Mouse (Mus musculus) midbrain, embryonic 11.5 days (tissue): Measurements from ENCODE around the gene Bard1. TPM values are rescaled to one million over a fixed set of nuclear protein-coding genes. Genes with fewer than 3 reads are reported as not detected.

Experiments
- ATAC-seq: fragments of 200-750 bp; cut with Nextera tagmentation; 2 replicates; pipeline ENCODE4 v1.8.0; 2017; ENCODE audit warnings: moderate TSS enrichment, moderate library complexity; ENCODE audit not compliant: low FRiP score
- DNase-seq: peaks from one replicate; pipeline ENCODE4 v3.0.0; 2015; ENCODE audit warnings: low spot score; ENCODE audit errors: missing footprints
- H3K27ac ChIP-seq: fragments of 300-500 bp; sonication (generic); 2 replicates; pipeline ENCODE4 v1.5.1; 2014; ENCODE audit warnings: low read depth, low read length
- H3K27me3 ChIP-seq: fragments of 300-500 bp; sonication (generic); 2 replicates; pipeline ENCODE4 v1.6.1; 2014; ENCODE audit warnings: mild to moderate bottlenecking, low read length, moderate library complexity, mixed read lengths; ENCODE audit not compliant: control insufficient read depth, insufficient read depth
- H3K36me3 ChIP-seq: fragments of 300-500 bp; sonication (generic); 2 replicates; pipeline ENCODE4 v1.6.1; 2014; ENCODE audit warnings: mild to moderate bottlenecking, low read length, moderate library complexity, mixed read lengths; ENCODE audit not compliant: control insufficient read depth, insufficient read depth
- H3K4me1 ChIP-seq: fragments of 300-500 bp; sonication (generic); 2 replicates; pipeline ENCODE4 v1.6.1; 2014; ENCODE audit warnings: low read length; ENCODE audit not compliant: control insufficient read depth, insufficient read depth
- H3K4me2 ChIP-seq: fragments of 300-500 bp; sonication (generic); 2 replicates; pipeline ENCODE4 v1.6.1; 2014; ENCODE audit warnings: mild to moderate bottlenecking, moderate library complexity
- H3K4me3 ChIP-seq: fragments of 300-500 bp; sonication (generic); 2 replicates; pipeline ENCODE4 v1.5.1; 2014; ENCODE audit warnings: low read depth, low read length
- H3K9ac ChIP-seq: fragments of 300-500 bp; sonication (generic); 2 replicates; pipeline ENCODE4 v1.6.1; 2014; ENCODE audit warnings: low read length
- H3K9me3 ChIP-seq: fragments of 300-500 bp; sonication (generic); 2 replicates; pipeline ENCODE4 v1.6.1; 2016; ENCODE audit warnings: low read length; ENCODE audit not compliant: control insufficient read depth
- WGBS: fragments of 180-500 bp; shearing (Covaris S2); extraction: QIAGEN DNeasy Blood & Tissue Kit; methylation state at CpG from one replicate; pipeline ENCODE4 v1.1.7; 2014; 5-methylcytosine and 5-hydroxymethylcytosine counted together
- polyA plus RNA-seq: library from polyadenylated mRNA; unstranded; fragments of >200 nt; fragmentation: Nextera tagmentation; extraction: Ambion mirVana; gene quantifications from 2 replicates; pipeline ENCODE4 v1.2.1, GENCODE M21; 2014

Bard1 gene
- polyA plus RNA-seq = 2.0 and 2.7 TPM in 2 replicates

GRCm38 (mm10) chr1:71102344-71103173 lies at the start of gene Bard1:
Gene Bard1 (minus strand): TSS chr1:71103146.
- H3K4me1 ChIP-seq = peaks cover 7% of the 10 kb centered on the region; the same call in 1 of the 2 replicates
- H3K9me3 ChIP-seq = no peaks in the 10 kb centered on the region
- ATAC-seq = peak; percentile 96
- no peaks in the 10 kb centered on the region for H3K36me3 ChIP-seq
- H3K27ac ChIP-seq = peak within 1 kb of the TSS; percentile 54; the same call in 1 of the 2 replicates
- WGBS = 0% methylated on average over 69 of the region's 69 CpGs
- peak within 1 kb of the TSS; percentile 78 for H3K4me3 ChIP-seq
- H3K9ac ChIP-seq = peak within 1 kb of the TSS; percentile 76
- H3K27me3 ChIP-seq = no peaks in the 10 kb centered on the region
- DNase-seq = peak; percentile 100
- peak within 1 kb of the TSS; percentile 65 for H3K4me2 ChIP-seq

DNA sequence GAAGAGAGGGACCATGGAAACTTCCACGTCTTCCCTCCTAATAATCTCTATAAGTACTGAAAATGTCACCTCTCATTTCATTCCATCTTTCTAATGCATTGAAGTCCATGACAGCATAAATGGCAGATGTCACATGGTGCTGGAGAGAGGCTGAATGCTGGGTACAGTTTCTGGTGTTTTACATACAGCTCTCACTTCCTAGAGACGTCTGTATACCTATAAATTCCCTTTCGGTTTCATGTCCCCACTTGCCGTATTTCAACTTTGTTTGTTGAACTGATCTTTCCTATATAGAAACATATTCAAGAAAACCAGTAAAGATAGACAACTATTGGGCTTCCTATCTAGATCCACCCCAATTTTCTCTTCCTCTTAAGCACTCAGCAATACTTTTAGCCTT lies 24.2 kb upstream of the Bard1 start:
- H3K27me3 ChIP-seq = no peaks in the 10 kb centered on the region
- no peak overlapping the region for H3K4me3 ChIP-seq
- no peaks in the 10 kb centered on the region for H3K4me1 ChIP-seq
- H3K4me2 ChIP-seq = no peak overlapping the region
- H3K9me3 ChIP-seq = no peaks in the 10 kb centered on the region
- 90% methylated on average over 4 of the region's 4 CpGs for WGBS
- no peak for DNase-seq
- no peaks in the 10 kb centered on the region for H3K36me3 ChIP-seq
- no peak for ATAC-seq
- H3K27ac ChIP-seq = no peak overlapping the region
- no peak overlapping the region for H3K9ac ChIP-seq

- Histone ChIP-seq H3K27ac (no peak overlapping the region), H3K4me2 (no peak overlapping the region), H3K4me1 (0 out of 2 replicates have a peak, but pooled peaks cover 3% of the 10 kb centered on the region), H3K9me3 (no peaks in the 10 kb centered on the region), H3K4me3 (no peak overlapping the region), H3K9ac (no peak overlapping the region), H3K27me3 (no peaks in the 10 kb centered on the region), H3K36me3 (no peaks in the 10 kb centered on the region)
- DNase-seq (no peak), ATAC-seq (no peak)
- WGBS = 69% methylated on average over 2 of the region's 2 CpGs
These were observed 15.6 kb upstream of the Bard1 start for GRCm38 (mm10) chr1:71118511-71118910.

GRCm38 (mm10) chr1:71117253-71117652 lies 14.3 kb upstream of the Bard1 start:
- peak; percentile 82 for ATAC-seq
- 33% methylated on average over 4 of the region's 4 CpGs for WGBS

DNA sequence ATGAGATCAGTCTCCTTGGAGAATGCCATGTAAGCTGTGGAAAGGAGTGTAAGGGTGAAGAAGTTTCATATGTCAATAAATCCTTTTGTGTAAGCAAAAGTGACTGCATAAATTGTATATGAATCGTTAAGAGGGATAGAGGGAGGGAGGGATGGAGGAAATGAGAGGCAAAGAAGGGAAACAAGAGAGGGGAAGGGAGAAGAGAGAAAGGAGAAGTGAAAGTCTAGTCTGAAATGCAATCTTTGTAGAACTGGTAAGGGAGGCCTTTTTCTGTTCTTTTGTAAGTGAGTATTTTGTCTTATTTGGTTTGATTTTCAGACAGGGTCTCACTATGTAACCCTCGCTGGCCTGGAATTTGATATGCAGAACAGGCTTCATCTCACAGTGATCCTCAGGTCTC lies 12.8 kb upstream of the Bard1 start:
- no peak overlapping the region for H3K4me2 ChIP-seq
- H3K27me3 ChIP-seq = no peaks in the 10 kb centered on the region
- ATAC-seq (no peak), DNase-seq (no peak)
- no peak overlapping the region for H3K9ac ChIP-seq
- H3K9me3 ChIP-seq = no peaks in the 10 kb centered on the region
- no peak overlapping the region for H3K4me3 ChIP-seq
- no peak overlapping the region for H3K27ac ChIP-seq
- WGBS = 84% methylated on average over 2 of the region's 2 CpGs
- no peaks in the 10 kb centered on the region for H3K36me3 ChIP-seq
- 0 out of 2 replicates have a peak, but pooled peaks cover 3% of the 10 kb centered on the region for H3K4me1 ChIP-seq

More at GRCm38 (mm10) chr1:71117253-71117652, 14.3 kb upstream of the Bard1 start:
- Histone ChIP-seq H3K9ac (no peak overlapping the region), H3K4me1 (0 out of 2 replicates have a peak, but pooled peaks cover 3% of the 10 kb centered on the region), H3K27me3 (no peaks in the 10 kb centered on the region), H3K4me2 (no peak overlapping the region), H3K27ac (no peak overlapping the region), H3K36me3 (no peaks in the 10 kb centered on the region), H3K4me3 (no peak overlapping the region), H3K9me3 (no peaks in the 10 kb centered on the region)
- peak; percentile 86 for DNase-seq

DNA sequence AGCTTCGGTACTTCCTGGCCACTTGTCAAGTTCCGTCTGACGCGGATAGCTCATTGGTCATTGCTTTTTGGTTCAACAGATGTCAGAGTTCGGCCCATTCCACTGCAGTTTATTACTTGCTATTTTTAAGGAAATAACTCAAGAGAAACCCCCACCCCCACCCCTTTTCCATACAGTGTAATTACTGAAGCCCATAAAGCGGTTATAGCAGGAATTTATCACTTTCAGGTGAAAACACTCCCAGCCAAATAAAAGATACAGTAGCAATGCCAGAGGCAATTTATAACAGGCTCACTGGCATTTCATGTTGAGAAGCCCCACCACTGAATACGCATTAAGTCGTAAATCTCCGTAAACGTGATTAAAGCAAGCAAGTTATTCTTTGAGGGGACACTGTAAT lies 6.9 kb upstream of the Bard1 start:
- Histone ChIP-seq H3K9ac (no peak overlapping the region), H3K4me2 (no peak overlapping the region), H3K27ac (no peak overlapping the region), H3K36me3 (no peaks in the 10 kb centered on the region), H3K27me3 (no peaks in the 10 kb centered on the region), H3K4me1 (no peaks in the 10 kb centered on the region), H3K9me3 (no peaks in the 10 kb centered on the region), H3K4me3 (no peak overlapping the region)
- DNase-seq (no peak), ATAC-seq (no peak)
- WGBS = 89% methylated on average over 10 of the region's 10 CpGs

GRCm38 (mm10) chr1:71106127-71106526 lies 3.2 kb upstream of the Bard1 start:
- 95% methylated on average over 6 of the region's 6 CpGs for WGBS

GRCm38 (mm10) chr1:71105724-71106123 lies 2.8 kb upstream of the Bard1 start:
- no peaks in the 10 kb centered on the region for H3K9me3 ChIP-seq
- H3K27ac ChIP-seq = no peak overlapping the region
- no peaks in the 10 kb centered on the region for H3K27me3 ChIP-seq
- DNase-seq (no peak), ATAC-seq (no peak)
- no peak overlapping the region for H3K4me2 ChIP-seq
- H3K9ac ChIP-seq = no peak overlapping the region
- H3K4me1 ChIP-seq = peaks cover 7% of the 10 kb centered on the region; the same call in 1 of the 2 replicates
- H3K4me3 ChIP-seq = no peak overlapping the region
- WGBS = 92% methylated on average over 8 of the region's 8 CpGs
- H3K36me3 ChIP-seq = no peaks in the 10 kb centered on the region

More at GRCm38 (mm10) chr1:71106127-71106526, 3.2 kb upstream of the Bard1 start:
- no peaks in the 10 kb centered on the region for H3K9me3 ChIP-seq
- no peak overlapping the region for H3K4me2 ChIP-seq
- H3K27me3 ChIP-seq = no peaks in the 10 kb centered on the region
- H3K4me3 ChIP-seq = no peak overlapping the region
- H3K9ac ChIP-seq = no peak overlapping the region
- no peak for DNase-seq
- H3K36me3 ChIP-seq = no peaks in the 10 kb centered on the region
- ATAC-seq = no peak
- H3K4me1 ChIP-seq = peaks cover 3% of the 10 kb centered on the region; the same call in 1 of the 2 replicates
- no peak overlapping the region for H3K27ac ChIP-seq

- 30% methylated on average over 18 of the region's 18 CpGs for WGBS
- Histone ChIP-seq H3K9me3 (no peaks in the 10 kb centered on the region), H3K27ac (no peak overlapping the region), H3K4me2 (peak overlapping the region; percentile 65), H3K9ac (peak overlapping the region; percentile 76; the same call in 1 of the 2 replicates), H3K36me3 (no peaks in the 10 kb centered on the region), H3K4me1 (peaks cover 7% of the 10 kb centered on the region; the same call in 1 of the 2 replicates), H3K4me3 (peak overlapping the region; percentile 78), H3K27me3 (no peaks in the 10 kb centered on the region)
- no peak for DNase-seq
- peak; percentile 1 for ATAC-seq
These were observed 373 bp upstream of the Bard1 start for GRCm38 (mm10) chr1:71103174-71103864.
